Mouse (Mus musculus) MEL (cell line): Measurements from ENCODE around the gene Rorb. TPM values are rescaled to one million over a fixed set of nuclear protein-coding genes. Genes with fewer than 3 reads are reported as not detected.

Source experiments
- DNase-seq: peaks from one replicate; pipeline ENCODE4 v3.0.0; 2011; ENCODE audit warnings: low read depth, low spot score
- H3K27ac ChIP-seq: 2 replicates; pipeline ENCODE4 v1.5.1; 2012; ENCODE audit warnings: low read depth, mild to moderate bottlenecking, control low read depth, low read length, moderate library complexity; ENCODE audit not compliant: control insufficient read depth
- H3K27me3 ChIP-seq, 2 experiments: fragments of 150-350 bp in 1 of 2; sonication (generic) in 1 of 2; 2 replicates each; pipeline ENCODE4 v1.6.1; 2012; ENCODE audit warnings: low read length in 2 of 2, mild to moderate bottlenecking in 2 of 2, improper control_type of control experiment in 1 of 2, moderate library complexity in 1 of 2; ENCODE audit not compliant: insufficient read depth in 2 of 2, control insufficient read depth in 1 of 2
- H3K36me3 ChIP-seq, 2 experiments: 2 replicates each; pipeline ENCODE4 v1.6.1; 2012 to 2014; ENCODE audit warnings: low read length in 2 of 2, improper control_type of control experiment in 1 of 2, inconsistent platforms in 1 of 2, mild to moderate bottlenecking in 1 of 2; ENCODE audit not compliant: insufficient read depth in 2 of 2, control insufficient read depth in 1 of 2
- H3K4me1 ChIP-seq, 2 experiments: fragments of 150-350 bp in 1 of 2; sonication (generic) in 1 of 2; 2 replicates each; pipeline ENCODE4 v1.6.1; 2012; ENCODE audit warnings: low read length in 2 of 2, improper control_type of control experiment in 1 of 2, mild to moderate bottlenecking in 1 of 2; ENCODE audit not compliant: insufficient read depth in 2 of 2, control insufficient read depth in 1 of 2
- H3K4me3 ChIP-seq, 2 experiments: fragments of 150-350 bp in 1 of 2; sonication (generic) in 1 of 2; 2 replicates each; pipeline ENCODE4 v1.5.1; 2012; ENCODE audit warnings: low read depth in 2 of 2, low read length in 2 of 2, mild to moderate bottlenecking in 2 of 2, moderate library complexity in 2 of 2, control low read depth in 1 of 2, improper control_type of control experiment in 1 of 2; ENCODE audit not compliant: control insufficient read depth in 1 of 2, insufficient read depth in 1 of 2
- H3K79me2 ChIP-seq: 2 replicates; pipeline ENCODE4 v1.6.1; 2012; ENCODE audit warnings: mild to moderate bottlenecking, low read length, moderate library complexity; ENCODE audit not compliant: control insufficient read depth, poor library complexity, insufficient read depth
- H3K9ac ChIP-seq: 2 replicates; pipeline ENCODE4 v1.6.1; 2012; ENCODE audit warnings: low read depth, mild to moderate bottlenecking, control low read depth, low read length, moderate library complexity; ENCODE audit not compliant: control insufficient read depth, poor library complexity, severe bottlenecking
- H3K9me3 ChIP-seq: fragments of 150-350 bp; sonication (generic); replicated peaks from 2 replicates; pipeline ENCODE4 v1.6.1; 2012; ENCODE audit warnings: mild to moderate bottlenecking, low read length, improper control_type of control experiment, moderate library complexity; ENCODE audit not compliant: insufficient read depth
- CHD1 ChIP-seq: IDR thresholded peaks from 2 replicates; pipeline ENCODE4 v1.6.1; 2012; ENCODE audit warnings: low read depth, mild to moderate bottlenecking, inconsistent platforms, low read length, improper control_type of control experiment
- EP300 ChIP-seq, 2 experiments: IDR thresholded peaks; 2 replicates each; pipeline ENCODE4 v1.6.1; 2011; ENCODE audit warnings: improper control_type of control experiment in 2 of 2, low read length in 2 of 2, low read depth in 1 of 2, mild to moderate bottlenecking in 1 of 2
- GABPA ChIP-seq: IDR thresholded peaks from 2 replicates; pipeline ENCODE4 v1.6.1; 2012; ENCODE audit warnings: low read depth, mild to moderate bottlenecking, inconsistent platforms, low read length, improper control_type of control experiment, moderate library complexity
- GATA1 ChIP-seq: IDR thresholded peaks from 2 replicates; pipeline ENCODE4 v1.6.1; 2011; ENCODE audit warnings: low read depth, low read length, improper control_type of control experiment
- HCFC1 ChIP-seq: IDR thresholded peaks from 2 replicates; pipeline ENCODE4 v1.6.1; 2012; ENCODE audit warnings: low read depth, mild to moderate bottlenecking, inconsistent platforms, low read length, improper control_type of control experiment, moderate library complexity
- JUND ChIP-seq: IDR thresholded peaks from 2 replicates; pipeline ENCODE4 v1.6.1; 2011; ENCODE audit warnings: low read depth, mild to moderate bottlenecking, improper control_type of control experiment, low read length
- MAZ ChIP-seq: IDR thresholded peaks from 2 replicates; pipeline ENCODE4 v1.6.1; 2012; ENCODE audit warnings: low read depth, mild to moderate bottlenecking, inconsistent platforms, low read length, improper control_type of control experiment
- MEF2A ChIP-seq: IDR thresholded peaks from 2 replicates; pipeline ENCODE4 v1.6.1; 2014; ENCODE audit warnings: low read depth, mild to moderate bottlenecking, inconsistent platforms, low read length, improper control_type of control experiment; ENCODE audit not compliant: poor library complexity, insufficient replicate concordance, severe bottlenecking; ENCODE audit errors: extremely low read depth
- MXI1 ChIP-seq: IDR thresholded peaks from 2 replicates; pipeline ENCODE4 v1.6.1; 2011; ENCODE audit warnings: mild to moderate bottlenecking, low read depth, low read length, improper control_type of control experiment
- MYB ChIP-seq: IDR thresholded peaks from 2 replicates; pipeline ENCODE4 v1.6.1; 2011; ENCODE audit warnings: mild to moderate bottlenecking, low read depth, low read length, improper control_type of control experiment
- MYC ChIP-seq: IDR thresholded peaks from 2 replicates; pipeline ENCODE4 v1.6.1; 2011; ENCODE audit warnings: low read depth, mild to moderate bottlenecking, low read length, improper control_type of control experiment, moderate library complexity
- POLR2AphosphoS2 ChIP-seq: IDR thresholded peaks from 2 replicates; pipeline ENCODE4 v1.6.1; 2011; ENCODE audit warnings: low read length, improper control_type of control experiment
- RAD21 ChIP-seq: IDR thresholded peaks from 2 replicates; pipeline ENCODE4 v1.6.1; 2011; ENCODE audit warnings: mild to moderate bottlenecking, low read depth, low read length, improper control_type of control experiment
- RCOR1 ChIP-seq: IDR thresholded peaks from 2 replicates; pipeline ENCODE4 v1.6.1; 2012; ENCODE audit warnings: low read depth, mild to moderate bottlenecking, inconsistent platforms, low read length, improper control_type of control experiment
- SIN3A ChIP-seq: IDR thresholded peaks from 2 replicates; pipeline ENCODE4 v1.6.1; 2012; ENCODE audit warnings: low read length, improper control_type of control experiment, inconsistent platforms
- TBP ChIP-seq: IDR thresholded peaks from 2 replicates; pipeline ENCODE4 v1.8.0; 2011; ENCODE audit warnings: low read depth, low read length, improper control_type of control experiment
- USF1 ChIP-seq: IDR thresholded peaks from 2 replicates; pipeline ENCODE4 v1.6.1; 2014; ENCODE audit warnings: low read depth, mild to moderate bottlenecking, inconsistent platforms, low read length, improper control_type of control experiment, moderate library complexity
- ZKSCAN1 ChIP-seq: IDR thresholded peaks from 2 replicates; pipeline ENCODE4 v1.6.1; 2012; ENCODE audit warnings: low read depth, mild to moderate bottlenecking, inconsistent platforms, low read length, improper control_type of control experiment, moderate library complexity
- ZNF384 ChIP-seq: IDR thresholded peaks from 2 replicates; pipeline ENCODE4 v1.6.1; 2012; ENCODE audit warnings: low read depth, mild to moderate bottlenecking, inconsistent platforms, low read length, improper control_type of control experiment
- polyA plus RNA-seq, 2 experiments: library from polyadenylated mRNA; stranded (reverse) in 1 of 2; unstranded in 1 of 2; fragments of >175 nt in 1 of 2; fragments of >200 nt in 1 of 2; gene quantifications; 2 replicates each; pipeline versions ENCODE4 v1.2.1 to v1.2.4; 2012; ENCODE audit warnings: low replicate concordance in 2 of 2, low read depth in 1 of 2; ENCODE audit not compliant: insufficient read length in 2 of 2, insufficient read depth in 1 of 2, missing spikeins in 1 of 2
- total RNA-seq: library from RNA; depleted of rRNA; stranded (reverse); fragments of 300-350 nt; gene quantifications from 2 replicates; pipeline ENCODE4 v1.2.3, GENCODE M21; 2012

Rorb gene
- total and polyA plus RNA-seq, 3 experiments: not detected

DNA sequence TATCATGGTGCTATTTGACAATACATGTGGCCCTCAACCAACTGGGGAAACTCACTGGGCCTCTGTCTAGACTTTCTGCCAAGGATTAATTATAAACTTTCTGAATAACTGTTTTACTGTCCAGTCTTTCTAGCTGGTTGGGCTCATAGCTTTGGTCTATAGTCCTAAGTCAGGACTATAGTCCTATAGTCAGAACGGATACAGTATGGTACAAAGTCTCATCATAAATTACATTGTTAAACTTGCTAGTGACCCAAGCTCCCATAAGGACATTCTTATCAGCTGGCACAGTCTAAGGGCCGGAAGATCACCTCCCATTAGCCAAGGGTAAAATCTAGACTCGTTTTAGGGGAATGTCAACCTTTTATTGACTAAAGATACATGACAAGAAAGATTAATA, 205.5 kb downstream of the Rorb start:
- Histone ChIP-seq H3K27ac (no peak overlapping the region), H3K36me3 (no peaks in the 10 kb centered on the region), H3K4me3 (no peak overlapping the region), H3K9me3 (no peaks in the 10 kb centered on the region), H3K79me2 (no peaks in the 10 kb centered on the region), H3K27me3 (no peaks in the 10 kb centered on the region), H3K9ac (no peak overlapping the region), H3K4me1 (no peaks in the 10 kb centered on the region)
- no peak for TF ChIP-seq GATA1
- no peak for TF ChIP-seq EP300 (IDR thresholded peaks at IDR 0.05; ENCODE audit: low read depth in 1 of 2, low read length in 2 of 2)
- TF ChIP-seq USF1: no peak
- TF ChIP-seq MYB: no peak
- no peak for TF ChIP-seq ZNF384
- TF ChIP-seq MXI1: no peak
- TF ChIP-seq GABPA: no peak
- TF ChIP-seq MEF2A: no peak
- TF ChIP-seq POLR2AphosphoS2: no peak
- no peak for TF ChIP-seq MAZ
- no peak for TF ChIP-seq HCFC1
- no peak for TF ChIP-seq MYC
- TF ChIP-seq JUND: no peak
- TF ChIP-seq SIN3A: no peak
- DNase-seq: no peak

- H3K36me3 ChIP-seq: no peaks in the 10 kb centered on the region
- no peaks in the 10 kb centered on the region for H3K4me1 ChIP-seq
- TF ChIP-seq TBP (no peak), CHD1 (no peak), RAD21 (no peak), RCOR1 (no peak), MXI1 (no peak), ZKSCAN1 (no peak)
- no peak for DNase-seq
- H3K27ac ChIP-seq: no peak overlapping the region
- H3K4me3 ChIP-seq: no peak overlapping the region
- H3K27me3 ChIP-seq: no peaks in the 10 kb centered on the region
- no peaks in the 10 kb centered on the region for H3K79me2 ChIP-seq
- H3K9ac ChIP-seq: no peak overlapping the region
- no peaks in the 10 kb centered on the region for H3K9me3 ChIP-seq
Observed at GRCm38 (mm10) chr19:18902694-18903067, 208.3 kb downstream of the Rorb start.
